Mouse (Mus musculus): ENCODE results near the gene Hdgfl3.

GRCm38 (mm10) chr7:81860071-81860470 lies 74.2 kb downstream of the Hdgfl3 start:
- TF ChIP-seq CTCF (IDR thresholded peaks at IDR 0.05; ENCODE audit: control insufficient read depth, insufficient read depth, insufficient read length) (no peak), USF1 (IDR thresholded peaks at IDR 0.05; ENCODE audit: low read depth) (no peak)

Measured in C2C12 (cell line).